Mouse (Mus musculus) megakaryocyte, embryonic 14.5 days (primary cell): Measurements from ENCODE around the gene Olfr1424.

Experiments used
- FLI1 ChIP-seq: IDR thresholded peaks from 2 replicates; pipeline ENCODE4 v1.6.1; 2012; ENCODE audit warnings: low read length, inconsistent platforms, mixed read lengths
- GATA1 ChIP-seq: IDR thresholded peaks from 3 replicates; pipeline ENCODE4 v1.6.1; 2012; ENCODE audit warnings: mixed read lengths, low read length, inconsistent platforms, borderline replicate concordance

- TF ChIP-seq GATA1 (no peak), FLI1 (no peak)
Measured at GRCm38 (mm10) chr19:12026606-12027005, 35.9 kb downstream of the Olfr1424 start.
